Mouse (Mus musculus) limb, embryonic 14.5 days (tissue): ENCODE data around the gene Rngtt. TPM values are rescaled to one million over a fixed set of nuclear protein-coding genes. Genes with fewer than 3 reads are reported as not detected.
A peak's percentile ranks its signal among the peaks of the same experiment; 100 is the strongest.

Experiments
- ATAC-seq: fragments of 200-750 bp; cut with Nextera tagmentation; 2 replicates; pipeline ENCODE4 v1.8.0; 2017; ENCODE audit warnings: low read depth, moderate number of reproducible peaks, moderate TSS enrichment; ENCODE audit not compliant: low FRiP score
- DNase-seq: peaks from one replicate; pipeline ENCODE4 v3.0.0-alpha.2; 2015; ENCODE audit warnings: low spot score
- H3K27ac ChIP-seq: fragments of 300-500 bp; sonication (generic); replicated peaks from 2 replicates; pipeline ENCODE4 v1.5.1; 2014; ENCODE audit warnings: low read depth, mild to moderate bottlenecking, low read length, moderate library complexity, mixed read lengths
- H3K27me3 ChIP-seq: fragments of 300-500 bp; sonication (generic); 2 replicates; pipeline ENCODE4 v1.6.1; 2014; ENCODE audit warnings: low read length, mixed read lengths; ENCODE audit not compliant: control insufficient read depth, insufficient read depth
- H3K36me3 ChIP-seq: fragments of 300-500 bp; sonication (generic); 2 replicates; pipeline ENCODE4 v1.6.1; 2014; ENCODE audit warnings: mild to moderate bottlenecking, low read length, moderate library complexity, mixed read lengths; ENCODE audit not compliant: control insufficient read depth, insufficient read depth
- H3K4me1 ChIP-seq: fragments of 300-500 bp; sonication (generic); 2 replicates; pipeline ENCODE4 v1.6.1; 2014; ENCODE audit warnings: antibody characterized with exemption, low read length, mixed read lengths; ENCODE audit not compliant: control insufficient read depth, insufficient read depth
- H3K4me2 ChIP-seq: fragments of 300-500 bp; sonication (generic); replicated peaks from 2 replicates; pipeline ENCODE4 v1.6.1; 2014; ENCODE audit warnings: low read depth, mild to moderate bottlenecking, low read length, moderate library complexity; ENCODE audit not compliant: severe bottlenecking
- H3K4me3 ChIP-seq: fragments of 300-500 bp; sonication (generic); replicated peaks from 2 replicates; pipeline ENCODE4 v1.5.1; 2014; ENCODE audit warnings: low read length
- H3K9ac ChIP-seq: fragments of 300-500 bp; sonication (generic); 2 replicates; pipeline ENCODE4 v1.6.1; 2014; ENCODE audit warnings: mild to moderate bottlenecking, low read depth, low read length, moderate library complexity; ENCODE audit not compliant: severe bottlenecking
- H3K9me3 ChIP-seq: fragments of 300-500 bp; sonication (generic); 2 replicates; pipeline ENCODE4 v1.6.1; 2016; ENCODE audit warnings: low read length; ENCODE audit not compliant: control insufficient read depth
- POLR2A ChIP-seq: fragments of 200-500 bp; IDR thresholded peaks from 2 replicates; pipeline ENCODE4 v1.8.0; 2012; ENCODE audit warnings: inconsistent platforms, mild to moderate bottlenecking, moderate library complexity, borderline replicate concordance; ENCODE audit not compliant: insufficient read depth, insufficient read length; ENCODE audit errors: extremely low read depth
- WGBS: fragments of 180-500 bp; shearing (Covaris S2); extraction: QIAGEN DNeasy Blood & Tissue Kit; methylation state at CpG from one replicate; pipeline ENCODE4 v1.1.7; 2014; 5-methylcytosine and 5-hydroxymethylcytosine counted together
- polyA plus RNA-seq, 2 experiments: library from polyadenylated mRNA; depleted of rRNA in 1 of 2; stranded (reverse) in 1 of 2; unstranded in 1 of 2; fragments of >200 nt; fragmentation: Nextera tagmentation in 1 of 2; extraction: Ambion mirVana in 1 of 2; gene quantifications; 2 replicates each; pipeline versions ENCODE4 v1.2.1 to v1.2.3; 2012 to 2014

Rngtt gene
- polyA plus RNA-seq, 2 experiments, result 8.3 to 16.9 TPM

DNA sequence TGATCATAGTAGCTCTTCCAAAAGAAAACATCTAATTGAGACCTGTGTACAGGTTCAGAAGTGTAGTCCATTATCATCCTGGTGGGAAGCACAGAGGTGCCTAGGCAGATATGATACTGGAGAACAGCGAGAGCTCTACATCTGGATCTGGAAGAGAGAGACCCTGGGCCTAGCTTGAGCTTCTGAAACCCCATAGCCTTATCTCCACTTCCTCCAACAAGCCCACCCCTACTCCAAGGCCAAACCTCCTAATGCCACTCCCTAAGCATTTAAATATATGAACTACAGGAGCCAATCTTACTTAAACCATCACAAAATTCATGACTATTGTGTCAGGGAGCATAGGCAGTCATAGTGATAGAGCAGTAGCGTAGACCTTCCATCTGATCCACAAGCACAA is 184.3 kb downstream of the Rngtt start:
- DNase-seq, result no peak
- Histone ChIP-seq H3K27ac (no peak overlapping the region), H3K4me1 (no peaks in the 10 kb centered on the region), H3K27me3 (no peaks in the 10 kb centered on the region), H3K4me3 (no peak overlapping the region), H3K4me2 (no peak overlapping the region), H3K9ac (no peak overlapping the region), H3K36me3 (no peaks in the 10 kb centered on the region), H3K9me3 (peaks cover 4% of the 10 kb centered on the region; the same call in 1 of the 2 replicates)
- ATAC-seq, result no peak
- 99% methylated on average over 2 of the region's 2 CpGs for WGBS
- TF ChIP-seq POLR2A, result no peak

DNA sequence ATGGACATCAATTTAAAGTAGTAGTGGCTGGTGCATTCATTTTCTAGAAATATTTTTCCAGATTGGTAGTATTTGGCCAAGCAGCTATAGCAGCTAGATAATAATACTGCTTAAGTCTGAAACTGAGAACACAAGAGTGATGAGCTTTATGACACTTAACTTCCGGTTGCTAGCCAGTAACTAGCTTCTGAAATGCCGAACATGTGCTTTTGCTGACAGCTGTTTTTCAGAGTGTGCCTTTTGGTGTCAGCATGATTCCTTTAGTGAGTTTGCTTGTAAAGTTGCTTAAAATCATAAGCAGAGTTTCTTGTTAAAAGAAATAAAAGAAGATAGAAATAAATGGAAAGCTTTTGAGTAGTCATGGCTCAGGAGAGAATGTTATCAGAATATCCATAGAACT is 186.9 kb downstream of the Rngtt start:
- H3K4me2 ChIP-seq, result no peak overlapping the region
- H3K4me3 ChIP-seq, result no peak overlapping the region
- H3K27ac ChIP-seq, result no peak overlapping the region
- H3K9me3 ChIP-seq, result peaks cover 4% of the 10 kb centered on the region; the same call in 1 of the 2 replicates
- peak; percentile 7 for DNase-seq
- ATAC-seq, result no peak
- H3K4me1 ChIP-seq, result no peaks in the 10 kb centered on the region
- H3K9ac ChIP-seq, result no peak overlapping the region
- no peaks in the 10 kb centered on the region for H3K36me3 ChIP-seq
- no peak for TF ChIP-seq POLR2A
- 37% methylated on average over 2 of the region's 2 CpGs for WGBS
- H3K27me3 ChIP-seq, result no peaks in the 10 kb centered on the region

DNA sequence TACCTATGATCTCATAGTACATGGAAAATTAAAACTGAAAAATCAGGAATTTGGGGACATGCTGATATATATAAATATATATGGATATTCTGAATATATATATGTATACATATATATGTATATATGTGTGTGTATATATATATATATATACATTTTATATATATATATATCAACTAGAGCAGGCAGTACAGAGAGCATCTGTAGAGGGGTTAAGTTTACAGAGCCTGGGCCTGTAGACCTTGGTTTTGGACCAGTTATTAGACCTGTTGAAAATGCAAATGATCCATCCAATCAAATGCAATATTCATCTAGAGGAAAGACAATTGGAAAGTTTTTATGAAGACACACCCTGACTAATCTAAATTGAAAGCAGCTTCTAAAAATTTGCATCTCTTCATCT is 187.5 kb downstream of the Rngtt start:
- no peak for DNase-seq
- Histone ChIP-seq H3K9ac (no peak overlapping the region), H3K9me3 (peaks cover 4% of the 10 kb centered on the region; the same call in 1 of the 2 replicates), H3K4me3 (no peak overlapping the region), H3K4me1 (no peaks in the 10 kb centered on the region), H3K36me3 (no peaks in the 10 kb centered on the region), H3K27me3 (no peaks in the 10 kb centered on the region), H3K27ac (no peak overlapping the region), H3K4me2 (no peak overlapping the region)
- TF ChIP-seq POLR2A, result no peak
- no peak for ATAC-seq

DNA sequence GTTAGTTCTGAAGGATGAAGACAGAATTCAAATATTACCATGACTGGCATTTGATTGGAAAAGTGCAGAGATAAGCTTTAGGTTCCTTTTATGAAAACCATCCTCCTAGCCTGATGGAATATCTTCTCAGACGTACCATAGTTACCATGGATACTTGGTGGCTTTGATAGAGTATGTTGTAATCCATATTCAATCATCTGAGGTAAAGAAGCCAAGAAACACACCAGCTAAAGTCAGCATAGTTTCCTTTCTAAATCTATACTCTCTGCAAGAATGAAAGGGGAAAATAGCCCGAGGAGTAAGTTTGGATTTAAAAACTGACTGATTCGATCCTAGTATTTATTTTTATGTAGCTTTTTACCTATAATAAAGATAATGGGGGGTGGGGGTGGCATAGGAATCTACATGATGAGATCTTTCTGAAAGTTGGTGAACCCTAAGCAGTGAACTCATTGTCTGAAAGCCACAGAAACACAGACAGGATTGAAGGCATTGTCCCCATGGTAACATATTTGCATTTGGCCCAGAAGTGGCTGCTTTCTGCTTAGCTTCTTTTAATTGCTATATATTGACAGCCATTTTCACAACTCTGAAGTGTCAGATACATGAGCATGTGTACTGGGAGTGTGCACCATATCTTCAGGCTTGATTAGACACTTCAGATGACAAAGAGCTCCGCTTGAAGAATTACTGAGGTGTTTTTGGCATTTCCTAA is 188.2 kb downstream of the Rngtt start:
- H3K36me3 ChIP-seq, result peaks cover 4% of the 10 kb centered on the region; the same call in 1 of the 2 replicates
- no peak overlapping the region for H3K27ac ChIP-seq
- WGBS, result 85% methylated on average over 4 of the region's 4 CpGs
- H3K4me2 ChIP-seq, result no peak overlapping the region
- no peaks in the 10 kb centered on the region for H3K27me3 ChIP-seq
- ATAC-seq (no peak), DNase-seq (no peak)
- TF ChIP-seq POLR2A, result no peak
- no peak overlapping the region for H3K4me3 ChIP-seq
- peaks cover 4% of the 10 kb centered on the region; the same call in 1 of the 2 replicates for H3K9me3 ChIP-seq
- H3K4me1 ChIP-seq, result no peaks in the 10 kb centered on the region
- no peak overlapping the region for H3K9ac ChIP-seq

DNA sequence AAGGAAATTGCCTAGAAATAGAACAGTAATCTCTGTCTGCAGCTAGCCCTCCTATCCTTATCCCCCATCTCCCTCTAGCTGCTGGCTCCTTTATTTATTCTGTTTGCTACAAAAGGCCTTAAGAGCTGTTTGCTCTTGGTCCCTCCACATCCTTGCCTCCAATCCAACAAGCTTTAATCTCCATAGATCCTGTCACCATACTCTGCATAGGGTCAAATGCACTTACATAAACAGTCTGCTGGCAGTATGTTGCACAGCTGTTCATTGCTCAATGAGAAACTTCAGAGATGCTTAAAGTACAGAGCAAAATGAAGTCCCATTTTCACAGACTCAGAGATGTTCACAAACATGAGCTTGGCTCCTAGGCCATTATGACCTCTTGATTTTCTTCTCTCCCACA is 196.5 kb downstream of the Rngtt start:
- Histone ChIP-seq H3K9ac (no peak overlapping the region), H3K27me3 (no peaks in the 10 kb centered on the region), H3K4me1 (no peaks in the 10 kb centered on the region), H3K36me3 (peaks cover 5% of the 10 kb centered on the region; the same call in 1 of the 2 replicates), H3K9me3 (no peaks in the 10 kb centered on the region), H3K4me3 (no peak overlapping the region), H3K27ac (no peak overlapping the region), H3K4me2 (no peak overlapping the region)
- no peak for ATAC-seq
- no peak for DNase-seq
- no peak for TF ChIP-seq POLR2A
